Mouse (Mus musculus): Measurements from ENCODE around the gene Eif2d.

GRCm38 (mm10) chr1:131155456-131155855 lies 2.5 kb downstream of the Eif2d start:
- TF ChIP-seq CTCF (IDR thresholded peaks at IDR 0.05; ENCODE audit: borderline replicate concordance, control insufficient read depth, extremely low read depth, insufficient read depth, low read length, poor library complexity): peak; percentile 20; the same call in 1 of the 2 replicates
- no peak for TF ChIP-seq POLR2A (IDR thresholded peaks at IDR 0.05; ENCODE audit: control insufficient read depth, extremely low read depth, insufficient read depth, low read length, poor library complexity)
